In the genomic region with DNA sequence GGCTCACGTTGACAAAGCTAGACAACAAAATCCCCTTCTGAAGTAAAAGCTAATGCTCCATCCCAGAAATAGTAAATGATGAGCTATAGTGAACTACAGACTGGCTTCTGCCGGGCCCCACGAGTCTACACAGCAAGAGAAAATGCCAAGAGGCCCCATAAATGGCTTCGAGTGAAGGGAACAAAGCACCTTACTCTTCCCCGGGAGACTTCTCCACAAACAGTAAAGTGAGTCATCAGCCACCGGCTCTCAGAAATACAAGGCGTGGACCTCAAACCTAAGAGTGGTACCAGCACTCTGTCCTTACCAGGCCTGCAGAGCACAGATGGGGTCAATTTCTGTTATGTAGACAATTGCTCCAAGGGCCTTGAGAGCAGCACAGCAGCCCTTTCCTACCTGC, we compare ENCODE assay signal across 29 mouse cellular contexts. TPM values are rescaled to one million over a fixed set of nuclear protein-coding genes. Genes with fewer than 3 reads are reported as not detected.
DNase-seq lines count a peak whose midpoint lies in the region; ATAC-seq and TF ChIP-seq lines count a peak whose summit lies in the region.
"Had no signal": no experiment of that assay in that cellular context is flagged by ENCODE, and none has a peak within 500 bp of the region (broad histone marks: within the 10 kb centered on the region; RNA-seq: fewer than 3 reads in every experiment).

No protein-coding gene starts in this region.

- H3K4me2 ChIP-seq in embryonic facial prominence, embryonic 13.5 days, result no peak overlapping the region
- no peak overlapping the region for H3K4me2 ChIP-seq in heart, embryonic 12.5 days
- no peak overlapping the region for H3K4me2 ChIP-seq in intestine, postnatal 0 days (replicated peaks; ENCODE audit: low read depth)
- H3K4me2 ChIP-seq: embryonic facial prominence, embryonic 12.5 days; forebrain, embryonic 13.5 days; forebrain, embryonic 15.5 days had no signal

- H3K4me3 ChIP-seq in embryonic facial prominence, embryonic 13.5 days, result no peak overlapping the region
- H3K4me3 ChIP-seq in embryonic facial prominence, embryonic 10.5 days, result no peak overlapping the region
- H3K4me3 ChIP-seq in heart, embryonic 12.5 days, result no peak overlapping the region
- no peak overlapping the region for H3K4me3 ChIP-seq in intestine, postnatal 0 days (ENCODE audit: low read depth, low read length)
- H3K4me3 ChIP-seq: embryonic facial prominence, embryonic 12.5 days; forebrain, embryonic 13.5 days; forebrain, embryonic 15.5 days had no signal

- peaks cover 89% of the 10 kb centered on the region for H3K36me3 ChIP-seq in embryonic facial prominence, embryonic 13.5 days
- H3K36me3 ChIP-seq in embryonic facial prominence, embryonic 10.5 days (replicated peaks), result peaks cover 95% of the 10 kb centered on the region
- H3K36me3 ChIP-seq in heart, embryonic 12.5 days, result peaks cover 82% of the 10 kb centered on the region
- peaks cover 82% of the 10 kb centered on the region for H3K36me3 ChIP-seq in intestine, postnatal 0 days (ENCODE audit: control insufficient read depth, insufficient read depth)

- no peaks in the 10 kb centered on the region for H3K4me1 ChIP-seq in embryonic facial prominence, embryonic 13.5 days
- H3K4me1 ChIP-seq in embryonic facial prominence, embryonic 10.5 days, result no peaks in the 10 kb centered on the region
- no peaks in the 10 kb centered on the region for H3K4me1 ChIP-seq in heart, embryonic 12.5 days (replicated peaks)
- H3K4me1 ChIP-seq in intestine, postnatal 0 days (replicated peaks; ENCODE audit: control insufficient read depth, insufficient read depth, low read length), result no peaks in the 10 kb centered on the region
- H3K4me1 ChIP-seq: embryonic facial prominence, embryonic 12.5 days; forebrain, embryonic 13.5 days; forebrain, embryonic 15.5 days had no signal

- TF ChIP-seq CTCF in intestine, postnatal 0 days (IDR thresholded peaks at IDR 0.05; ENCODE audit: low read depth), result no peak

- no peaks in the 10 kb centered on the region for H3K9me3 ChIP-seq in embryonic facial prominence, embryonic 13.5 days
- no peaks in the 10 kb centered on the region for H3K9me3 ChIP-seq in embryonic facial prominence, embryonic 10.5 days
- H3K9me3 ChIP-seq in heart, embryonic 12.5 days (replicated peaks), result no peaks in the 10 kb centered on the region
- no peaks in the 10 kb centered on the region for H3K9me3 ChIP-seq in intestine, postnatal 0 days (ENCODE audit: control insufficient read depth)
- H3K9me3 ChIP-seq: embryonic facial prominence, embryonic 12.5 days; forebrain, embryonic 13.5 days; forebrain, embryonic 15.5 days; G1E had no signal

- no peak for ATAC-seq in embryonic facial prominence, embryonic 13.5 days (ENCODE audit: insufficient number of reproducible peaks, insufficient read depth, low FRiP score, low TSS enrichment, low read depth)
- ATAC-seq in heart, embryonic 12.5 days (ENCODE audit: insufficient number of reproducible peaks, low FRiP score), result no peak
- no peak for ATAC-seq in intestine, postnatal 0 days
- ATAC-seq: activated CD4-positive, CD25-positive, alpha-beta regulatory T cell, adult 4 months; CD4-positive, CD25-positive, alpha-beta regulatory T cell, adult 4 months; forebrain, embryonic 13.5 days; forebrain, embryonic 15.5 days; forebrain, postnatal 0 days; Patski had no signal

- no peak overlapping the region for H3K9ac ChIP-seq in embryonic facial prominence, embryonic 13.5 days
- no peak overlapping the region for H3K9ac ChIP-seq in heart, embryonic 12.5 days
- no peak overlapping the region for H3K9ac ChIP-seq in intestine, postnatal 0 days (ENCODE audit: low read depth, low read length)
- H3K9ac ChIP-seq: embryonic facial prominence, embryonic 12.5 days; forebrain, embryonic 13.5 days; forebrain, embryonic 15.5 days; forebrain, postnatal 0 days had no signal

- 76% methylated on average over 7 of the region's 7 CpGs for WGBS in embryonic facial prominence, embryonic 13.5 days
- WGBS in embryonic facial prominence, embryonic 10.5 days, result 91% methylated on average over 7 of the region's 7 CpGs
- WGBS in heart, embryonic 12.5 days, result 93% methylated on average over 7 of the region's 7 CpGs
- WGBS in intestine, postnatal 0 days, result 76% methylated on average over 7 of the region's 7 CpGs

- H3K27me3 ChIP-seq in embryonic facial prominence, embryonic 13.5 days, result no peaks in the 10 kb centered on the region
- H3K27me3 ChIP-seq in embryonic facial prominence, embryonic 10.5 days (replicated peaks; ENCODE audit: low read depth, poor library complexity, severe bottlenecking), result no peaks in the 10 kb centered on the region
- no peaks in the 10 kb centered on the region for H3K27me3 ChIP-seq in heart, embryonic 12.5 days (replicated peaks)
- no peaks in the 10 kb centered on the region for H3K27me3 ChIP-seq in intestine, postnatal 0 days (replicated peaks; ENCODE audit: control insufficient read depth, insufficient read depth, low read length)
- H3K27me3 ChIP-seq: CH12.LX; embryonic facial prominence, embryonic 12.5 days; forebrain, embryonic 13.5 days; forebrain, embryonic 15.5 days; Patski had no signal

- 0 out of 2 replicates have a peak overlapping the region, but pooled peaks have one; percentile 8 for H3K27ac ChIP-seq in embryonic facial prominence, embryonic 13.5 days
- no peak overlapping the region for H3K27ac ChIP-seq in embryonic facial prominence, embryonic 10.5 days (replicated peaks)
- H3K27ac ChIP-seq in heart, embryonic 12.5 days (ENCODE audit: poor library complexity, severe bottlenecking), result no peak overlapping the region
- no peak overlapping the region for H3K27ac ChIP-seq in intestine, postnatal 0 days (ENCODE audit: low read depth, low read length)
- H3K27ac ChIP-seq: embryonic facial prominence, embryonic 12.5 days; forebrain, embryonic 13.5 days; forebrain, embryonic 15.5 days had no signal

- no peak for DNase-seq in embryonic facial prominence, embryonic 10.5 days (ENCODE audit: low spot score)
- DNase-seq in heart, adult 11 months, result peak; percentile 65
- DNase-seq in brain, adult 2 months (ENCODE audit: low read depth, low spot score), result peak; percentile 31
- DNase-seq: adrenal gland, adult 8-10 months; adrenal gland, postnatal 14 days; adrenal gland, postnatal 36 days; B cell, adult 2 months; cerebellum, adult 11 months; cerebellum, adult 18-20 months; cerebellum, adult 8-10 months; cerebellum, adult 9-11 months; cerebellum, postnatal 14 days; cerebellum, postnatal 36 days; embryo, embryonic 11 days; forebrain, postnatal 0 days had no signal

RNA-seq across cellular contexts. Expression of gene Ahcyl1, which starts 27.6 kb away (rescaled TPM):
- 91.9 and 93.2 TPM in 2 replicates for polyA plus RNA-seq in embryonic facial prominence, embryonic 13.5 days (2015; fragmentation: Nextera tagmentation; extraction: Ambion mirVana)
- polyA plus RNA-seq in embryonic facial prominence, embryonic 10.5 days (2016; fragmentation: Nextera tagmentation; extraction: Ambion mirVana), result 88.7 and 88.8 TPM in 2 replicates
- 69.3 and 74.0 TPM in 2 replicates for polyA plus RNA-seq in heart, embryonic 12.5 days (2016; fragmentation: Nextera tagmentation; extraction: Ambion mirVana)
- polyA plus RNA-seq in intestine, postnatal 0 days (2015; fragmentation: Nextera tagmentation; extraction: Ambion mirVana), result 37.8 and 39.0 TPM in 2 replicates

RNA-seq across cellular contexts. Expression of gene Strip1, which starts 37.3 kb away (rescaled TPM):
- 65.3 and 69.1 TPM in 2 replicates for polyA plus RNA-seq in embryonic facial prominence, embryonic 13.5 days (2015; fragmentation: Nextera tagmentation; extraction: Ambion mirVana)
- 64.9 and 70.0 TPM in 2 replicates for polyA plus RNA-seq in embryonic facial prominence, embryonic 10.5 days (2016; fragmentation: Nextera tagmentation; extraction: Ambion mirVana)
- 43.6 and 44.6 TPM in 2 replicates for polyA plus RNA-seq in heart, embryonic 12.5 days (2016; fragmentation: Nextera tagmentation; extraction: Ambion mirVana)
- 17.8 and 18.0 TPM in 2 replicates for polyA plus RNA-seq in intestine, postnatal 0 days (2015; fragmentation: Nextera tagmentation; extraction: Ambion mirVana)

RNA-seq across cellular contexts. Expression of gene Gm10961, which starts 37.7 kb away (rescaled TPM):
- not detected in 2 replicates for polyA plus RNA-seq in embryonic facial prominence, embryonic 13.5 days (2015; fragmentation: Nextera tagmentation; extraction: Ambion mirVana)
- not detected in 2 replicates for polyA plus RNA-seq in embryonic facial prominence, embryonic 10.5 days (2016; fragmentation: Nextera tagmentation; extraction: Ambion mirVana)
- not detected in 2 replicates for polyA plus RNA-seq in heart, embryonic 12.5 days (2016; fragmentation: Nextera tagmentation; extraction: Ambion mirVana)
- polyA plus RNA-seq in intestine, postnatal 0 days (2015; fragmentation: Nextera tagmentation; extraction: Ambion mirVana), result not detected in 2 replicates
- polyA plus RNA-seq: activated CD4-positive, CD25-positive, alpha-beta regulatory T cell, adult 4 months; brain, embryonic 14.5 days; CD4-positive, CD25-positive, alpha-beta regulatory T cell, adult 4 months; embryonic facial prominence, embryonic 12.5 days; forebrain, embryonic 11.5 days; forebrain, embryonic 13.5 days; forebrain, embryonic 15.5 days; forebrain, postnatal 0 days; frontal cortex, adult 2 months; G1E; Patski had no signal
